Mouse (Mus musculus) kidney, postnatal 25 days (tissue): ENCODE results near the gene Pdzd7.
A peak's percentile ranks its signal among the peaks of the same experiment; 100 is the strongest.

Source experiments
- DNase-seq, 2 experiments: peaks; one replicate each; pipeline ENCODE4 v3.0.0; 2021; ENCODE audit warnings: mixed read lengths in 2 of 2

Pdzd7 gene

GRCm38 (mm10) chr19:44983366-44983765 lies 62.2 kb downstream of the Pdzd7 start:
- peak in 1 of 2 experiments; percentile 63 for DNase-seq

- DNase-seq: no peak
Observed at GRCm38 (mm10) chr19:44982477-44983115, 62.9 kb downstream of the Pdzd7 start.

- no peak for DNase-seq
Observed at GRCm38 (mm10) chr19:44980787-44981186, 64.7 kb downstream of the Pdzd7 start.

- no peak for DNase-seq
Observed at GRCm38 (mm10) chr19:44977148-44977547, 68.4 kb downstream of the Pdzd7 start.
